Mouse (Mus musculus) megakaryocyte, adult 5-6 weeks (primary cell): ENCODE data around the gene Lypd6b. TPM values are rescaled to one million over a fixed set of nuclear protein-coding genes. Genes with fewer than 3 reads are reported as not detected.

Experiments used
- total RNA-seq, 2 experiments: library from RNA; stranded (forward) in 1 of 2; stranded (reverse) in 1 of 2; fragments of 153-499, 151-499 nt in 1 of 2; fragments of 221-1000, 200-1000 nt in 1 of 2; gene quantifications; 2 replicates each; pipeline versions ENCODE4 v1.2.3 to v1.2.4; 2015 to 2017

The Lypd6b gene
- total RNA-seq, 2 experiments from 2014 or later: 0.09 to 0.26 TPM

Other genes starting within 250 kb of the Lypd6b start
- 0.13 and 0.16 TPM in 2 replicates for gene Kif5c, start 168.4 kb upstream of the Lypd6b start, total RNA-seq (2015)
- gene Kif5c, start 168.4 kb upstream of the Lypd6b start, total RNA-seq (2017): 0.15 and 0.28 TPM in 2 replicates